Mouse (Mus musculus): ENCODE results near the gene Pias1. TPM values are rescaled to one million over a fixed set of nuclear protein-coding genes. Genes with fewer than 3 reads are reported as not detected.

The Pias1 gene
- total RNA-seq, 1 experiment from 2014 or later = 84.1 TPM

- ATAC-seq (ENCODE audit: extremely low read depth, insufficient number of reproducible peaks, low FRiP score, poor library complexity, severe bottlenecking) = peak; percentile 94
Observed at GRCm38 (mm10) chr9:62828662-62829086, 159.1 kb downstream of the Pias1 start.

Other genes with a start within 250 kb of the Pias1 start
- 21.5 and 22.7 TPM in 2 replicates for gene Fem1b, start 176.0 kb downstream of the Pias1 start, total RNA-seq (2017)
- 0.70 and 2.6 TPM in 2 replicates for gene Cln6, start 149.1 kb downstream of the Pias1 start, total RNA-seq (2017)
- 0.61 TPM in 1 of 2 replicates, not detected in the other for gene Calml4, start 129.8 kb downstream of the Pias1 start, total RNA-seq (2017)
- gene Skor1, start 161.0 kb upstream of the Pias1 start, total RNA-seq (2017) = not detected in 2 replicates

All from neutrophil, adult 5-6 weeks (primary cell).